Mouse (Mus musculus): ENCODE results near the gene Med19.
A peak's percentile ranks its signal among the peaks of the same experiment; 100 is the strongest.

DNA sequence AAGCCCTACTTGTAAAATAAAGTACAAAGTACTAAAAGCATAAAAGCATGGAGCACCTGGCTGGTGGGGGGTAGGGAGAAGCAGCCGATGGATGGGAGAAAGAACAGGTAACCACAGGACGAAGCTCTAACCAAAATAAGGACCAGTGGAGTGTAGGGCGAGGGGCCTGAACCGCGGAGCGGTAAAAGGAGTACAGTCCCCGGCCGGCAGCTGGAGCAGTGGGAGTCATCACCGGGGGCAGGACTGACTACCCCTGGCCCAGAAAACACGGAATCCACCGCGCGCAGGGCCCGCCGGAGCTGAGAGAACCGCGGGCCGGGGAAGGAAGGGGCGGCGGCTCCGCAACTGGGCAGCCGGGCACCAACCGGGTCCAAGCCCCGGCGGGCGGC, 36.2 kb downstream of the Med19 start:
- TF ChIP-seq MAFK (IDR thresholded peaks at IDR 0.05; ENCODE audit: insufficient read depth, low read depth, low read length) (no peak), ZNF384 (IDR thresholded peaks at IDR 0.05; ENCODE audit: low read depth, low read length) (0 out of 2 replicates have a peak, but pooled peaks have one; percentile 16), CHD2 (IDR thresholded peaks at IDR 0.05; ENCODE audit: low read depth, low read length) (no peak)
